Mouse (Mus musculus) C2C12 (cell line): ENCODE results near the gene Twist1.

Experiments
- CTCF ChIP-seq: IDR thresholded peaks from one replicate; pipeline ENCODE4 v1.5.1; 2011; ENCODE audit not compliant: control insufficient read depth, insufficient read depth, insufficient read length
- MAX ChIP-seq: IDR thresholded peaks from one replicate; pipeline ENCODE4 v1.6.1; 2011; ENCODE audit warnings: mild to moderate bottlenecking, control low read depth
- USF1 ChIP-seq: IDR thresholded peaks from one replicate; pipeline ENCODE4 v1.6.1; 2011; ENCODE audit warnings: low read depth, mild to moderate bottlenecking, control low read depth, moderate library complexity

GRCm38 (mm10) chr12:33963671-33964369 lies 6.3 kb downstream of the Twist1 start:
- TF ChIP-seq CTCF = no peak
- TF ChIP-seq MAX = no peak
- no peak for TF ChIP-seq USF1
